Mouse (Mus musculus) heart, postnatal 0 days (tissue): Measurements from ENCODE around the gene Ly86.

Experiments
- CTCF ChIP-seq: IDR thresholded peaks from 2 replicates; pipeline ENCODE4 v1.5.1; 2016; ENCODE audit warnings: antibody characterized with exemption, control low read depth, low read depth
- EP300 ChIP-seq: IDR thresholded peaks from 2 replicates; pipeline ENCODE4 v1.6.1; 2016; ENCODE audit warnings: antibody characterized with exemption, low read depth

- TF ChIP-seq EP300 (no peak), CTCF (0 out of 2 replicates have a peak, but pooled peaks have one; percentile 19)
Measured at GRCm38 (mm10) chr13:37452022-37452941, 107.3 kb downstream of the Ly86 start.
